Mouse (Mus musculus): ENCODE data around the gene Tiam2. TPM values are rescaled to one million over a fixed set of nuclear protein-coding genes. Genes with fewer than 3 reads are reported as not detected.

Tiam2 gene
- total RNA-seq, 2 experiments from 2014 or later: 1.1 to 1.3 TPM

GRCm38 (mm10) chr17:3379753-3380588, 53.6 kb downstream of the Tiam2 start:
- no peak; the same call in 1 of the 2 replicates for ATAC-seq (replicated peaks; ENCODE audit: low FRiP score, low TSS enrichment, poor library complexity, severe bottlenecking)

- no peak for ATAC-seq (replicated peaks; ENCODE audit: low FRiP score, low TSS enrichment, poor library complexity, severe bottlenecking)
Observed at GRCm38 (mm10) chr17:3385391-3385790, 59.0 kb downstream of the Tiam2 start.

GRCm38 (mm10) chr17:3387819-3388218, 61.4 kb downstream of the Tiam2 start:
- ATAC-seq (replicated peaks; ENCODE audit: low FRiP score, low TSS enrichment, poor library complexity, severe bottlenecking): peak; percentile 41; the same call in 1 of the 2 replicates

- no peak for ATAC-seq (replicated peaks; ENCODE audit: low FRiP score, low TSS enrichment, poor library complexity, severe bottlenecking)
Observed at GRCm38 (mm10) chr17:3389741-3390140, 63.4 kb downstream of the Tiam2 start.

GRCm38 (mm10) chr17:3393981-3394380, 67.6 kb downstream of the Tiam2 start:
- no peak for ATAC-seq (replicated peaks; ENCODE audit: low FRiP score, low TSS enrichment, poor library complexity, severe bottlenecking)

- ATAC-seq (replicated peaks; ENCODE audit: low FRiP score, low TSS enrichment, poor library complexity, severe bottlenecking): no peak
Observed at GRCm38 (mm10) chr17:3394985-3395384, 68.6 kb downstream of the Tiam2 start.

- no peak for ATAC-seq (replicated peaks; ENCODE audit: low FRiP score, low TSS enrichment, poor library complexity, severe bottlenecking)
Observed at GRCm38 (mm10) chr17:3396881-3397281, 70.5 kb downstream of the Tiam2 start.

- ATAC-seq (replicated peaks; ENCODE audit: low FRiP score, low TSS enrichment, poor library complexity, severe bottlenecking): no peak
Observed at GRCm38 (mm10) chr17:3397836-3398235, 71.5 kb downstream of the Tiam2 start.

- no peak for ATAC-seq (replicated peaks; ENCODE audit: low FRiP score, low TSS enrichment, poor library complexity, severe bottlenecking)
Observed at GRCm38 (mm10) chr17:3405350-3406073, 79.1 kb downstream of the Tiam2 start.

GRCm38 (mm10) chr17:3407051-3407450, 80.7 kb downstream of the Tiam2 start:
- ATAC-seq (replicated peaks; ENCODE audit: low FRiP score, low TSS enrichment, poor library complexity, severe bottlenecking): no peak

- no peak for ATAC-seq (replicated peaks; ENCODE audit: low FRiP score, low TSS enrichment, poor library complexity, severe bottlenecking)
Observed at GRCm38 (mm10) chr17:3410307-3410706, 83.9 kb downstream of the Tiam2 start.

- no peak for ATAC-seq (replicated peaks; ENCODE audit: low FRiP score, low TSS enrichment, poor library complexity, severe bottlenecking)
Observed at GRCm38 (mm10) chr17:3412771-3413170, 86.4 kb downstream of the Tiam2 start.

GRCm38 (mm10) chr17:3415580-3415979, 89.2 kb downstream of the Tiam2 start:
- ATAC-seq (replicated peaks; ENCODE audit: low FRiP score, low TSS enrichment, poor library complexity, severe bottlenecking): no peak

GRCm38 (mm10) chr17:3416401-3416800, 90.0 kb downstream of the Tiam2 start:
- no peak for ATAC-seq (replicated peaks; ENCODE audit: low FRiP score, low TSS enrichment, poor library complexity, severe bottlenecking)

GRCm38 (mm10) chr17:3419368-3419928, 93.1 kb downstream of the Tiam2 start:
- no peak for ATAC-seq (replicated peaks; ENCODE audit: low FRiP score, low TSS enrichment, poor library complexity, severe bottlenecking)

- ATAC-seq (replicated peaks; ENCODE audit: low FRiP score, low TSS enrichment, poor library complexity, severe bottlenecking): no peak
Observed at GRCm38 (mm10) chr17:3420148-3420547, 93.8 kb downstream of the Tiam2 start.

GRCm38 (mm10) chr17:3423416-3423815, 97.0 kb downstream of the Tiam2 start:
- no peak for ATAC-seq (replicated peaks; ENCODE audit: low FRiP score, low TSS enrichment, poor library complexity, severe bottlenecking)

GRCm38 (mm10) chr17:3428659-3429058, 102.3 kb downstream of the Tiam2 start:
- ATAC-seq (replicated peaks; ENCODE audit: low FRiP score, low TSS enrichment, poor library complexity, severe bottlenecking): no peak

GRCm38 (mm10) chr17:3432590-3433498, 106.5 kb downstream of the Tiam2 start:
- ATAC-seq (replicated peaks; ENCODE audit: low FRiP score, low TSS enrichment, poor library complexity, severe bottlenecking): no peak

Data from megakaryocyte-erythroid progenitor cell, adult 5-6 weeks (primary cell).